Mouse (Mus musculus) skeletal muscle tissue, postnatal 0 days (tissue): ENCODE data around the gene Cd200r3. TPM values are rescaled to one million over a fixed set of nuclear protein-coding genes. Genes with fewer than 3 reads are reported as not detected.

Source experiments
- polyA plus RNA-seq: library from polyadenylated mRNA; unstranded; fragments of >200 nt; fragmentation: Nextera tagmentation; extraction: Ambion mirVana; gene quantifications from 2 replicates; pipeline ENCODE4 v1.2.1, GENCODE M21; 2015

Gene Cd200r3
- 5.6 and 9.5 TPM in 2 replicates for polyA plus RNA-seq

DNA sequence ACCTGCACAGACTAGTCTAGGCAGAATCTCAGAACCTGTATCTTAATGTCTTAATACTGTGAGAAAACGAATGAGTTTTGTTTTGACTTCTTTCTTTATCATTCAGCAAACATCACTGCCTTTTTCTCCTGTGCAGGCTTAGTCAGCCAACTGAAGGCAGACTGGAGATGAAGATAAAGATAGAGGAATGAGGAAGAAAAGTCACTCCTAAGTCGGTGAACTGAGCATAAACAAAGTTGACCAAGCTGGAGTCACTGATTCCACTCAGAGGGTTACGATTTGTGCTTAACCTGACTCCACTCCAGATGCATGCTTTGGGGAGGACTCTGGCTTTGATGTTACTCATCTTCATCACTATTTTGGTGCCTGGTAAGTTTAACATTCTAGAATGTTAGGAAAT lies at the start of gene Cd200r3:
Cd200r3 (plus strand) TSS at position 211 of the 400 bp plus-strand sequence.

Other genes starting within 250 kb of the Cd200r3 start
- gene Nepro, start 219.4 kb upstream of the Cd200r3 start, polyA plus RNA-seq, result 2.5 and 2.6 TPM in 2 replicates
- 25.0 and 27.6 TPM in 2 replicates for gene Gtpbp8, start 197.3 kb upstream of the Cd200r3 start, polyA plus RNA-seq
- gene Cd200r1, start 177.9 kb upstream of the Cd200r3 start, polyA plus RNA-seq, result 2.9 and 3.3 TPM in 2 replicates
- 1.8 and 2.0 TPM in 2 replicates for gene Cd200r4, start 131.9 kb upstream of the Cd200r3 start, polyA plus RNA-seq
- gene Cd200r2, start 76.6 kb upstream of the Cd200r3 start, polyA plus RNA-seq, result not detected in 2 replicates
- 95.5 and 121 TPM in 2 replicates for gene Ccdc80, start 149.7 kb downstream of the Cd200r3 start, polyA plus RNA-seq
- 7.8 and 9.2 TPM in 2 replicates for gene Slc35a5, start 215.0 kb downstream of the Cd200r3 start, polyA plus RNA-seq
- gene Atg3, start 215.1 kb downstream of the Cd200r3 start, polyA plus RNA-seq, result 27.3 and 33.2 TPM in 2 replicates